Mouse (Mus musculus) T-helper 17 cell (primary cell): Measurements from ENCODE around the gene Cnot2.

Source experiments
- in situ Hi-C, 2 experiments: fragments of 300-600 bp; cut with MboI, MseI; formaldehyde crosslinking; loops; 1 replicate in 1 of 2; 2 replicates in 1 of 2; pipeline ENCODE4 v1.15.1; 2025; ENCODE audit warnings: high pct_unique_total_duplicates in 2 of 2

The Cnot2 gene

GRCm38 (mm10) chr10:116481917-116482316, 99.4 kb downstream of the Cnot2 start:
- in situ Hi-C loops: no loop called here

GRCm38 (mm10) chr10:116480988-116481387, 100.3 kb downstream of the Cnot2 start:
- in situ Hi-C loops: no loop called here

- in situ Hi-C loops: no loop called here
These were observed 104.8 kb downstream of the Cnot2 start for GRCm38 (mm10) chr10:116476559-116476958.

GRCm38 (mm10) chr10:116475725-116476124, 105.6 kb downstream of the Cnot2 start:
- in situ Hi-C loops: no loop called here

- in situ Hi-C loops: loop anchor here in 1 of 2 experiments (5.0 kb wide), 1 partner anchor 147 kb away; no protein-coding TSS in a partner anchor
These were observed 107.4 kb downstream of the Cnot2 start, which contains the start of gene Kcnmb4 for GRCm38 (mm10) chr10:116473759-116474549. TSS of gene Kcnmb4 (minus strand) at chr10:116473878.

GRCm38 (mm10) chr10:116473071-116473758, 108.1 kb downstream of the Cnot2 start:
- in situ Hi-C loops: loop anchor here in 1 of 2 experiments (5.0 kb wide), 1 partner anchor 146 kb away; no protein-coding TSS in a partner anchor

GRCm38 (mm10) chr10:116472579-116472978, 108.7 kb downstream of the Cnot2 start:
- in situ Hi-C loops: loop anchor here in 1 of 2 experiments (5.0 kb wide), 1 partner anchor 145 kb away; no protein-coding TSS in a partner anchor

- in situ Hi-C loops: loop anchor here in 1 of 2 experiments (5.0 kb wide), 1 partner anchor 143 kb away; no protein-coding TSS in a partner anchor
These were observed 110.9 kb downstream of the Cnot2 start for GRCm38 (mm10) chr10:116470306-116470925.

- in situ Hi-C loops: no loop called here
These were observed 113.2 kb downstream of the Cnot2 start for GRCm38 (mm10) chr10:116468094-116468493.

GRCm38 (mm10) chr10:116463753-116464345, 117.5 kb downstream of the Cnot2 start:
- in situ Hi-C loops: loop anchor here in 1 of 2 experiments (5.0 kb wide), 1 partner anchor 52 kb away; no protein-coding TSS in a partner anchor

GRCm38 (mm10) chr10:116461443-116461842, 119.9 kb downstream of the Cnot2 start:
- in situ Hi-C loops: loop anchor here in 1 of 2 experiments (5.0 kb wide), 1 partner anchor 49 kb away; no protein-coding TSS in a partner anchor

- in situ Hi-C loops: no loop called here
These were observed 122.5 kb downstream of the Cnot2 start for GRCm38 (mm10) chr10:116458786-116459185.

GRCm38 (mm10) chr10:116452771-116453170, 128.5 kb downstream of the Cnot2 start:
- in situ Hi-C loops: no loop called here

- in situ Hi-C loops: no loop called here
These were observed 130.7 kb downstream of the Cnot2 start for GRCm38 (mm10) chr10:116450621-116451020.

GRCm38 (mm10) chr10:116448166-116448565, 133.1 kb downstream of the Cnot2 start:
- in situ Hi-C loops: loop anchor here in 1 of 2 experiments (10.0 kb wide), 1 partner anchor 327 kb away; no protein-coding TSS in a partner anchor

- in situ Hi-C loops: loop anchor here in 1 of 2 experiments (10.0 kb wide), 1 partner anchor 328 kb away; no protein-coding TSS in a partner anchor
These were observed 134.1 kb downstream of the Cnot2 start for GRCm38 (mm10) chr10:116447176-116447575.

- in situ Hi-C loops: loop anchor here in 1 of 2 experiments (10.0 kb wide), 1 partner anchor 329 kb away; no protein-coding TSS in a partner anchor
These were observed 135.3 kb downstream of the Cnot2 start for GRCm38 (mm10) chr10:116446040-116446439.

GRCm38 (mm10) chr10:116444826-116445225, 136.5 kb downstream of the Cnot2 start:
- in situ Hi-C loops: loop anchor here in 1 of 2 experiments (10.0 kb wide), 1 partner anchor 330 kb away; no protein-coding TSS in a partner anchor

- in situ Hi-C loops: loop anchor here in 1 of 2 experiments (10.0 kb wide), 1 partner anchor 330 kb away; no protein-coding TSS in a partner anchor
These were observed 136.9 kb downstream of the Cnot2 start for GRCm38 (mm10) chr10:116444371-116444770.

GRCm38 (mm10) chr10:116440946-116441345, 140.4 kb downstream of the Cnot2 start:
- in situ Hi-C loops: loop anchor here in 1 of 2 experiments (10.0 kb wide), 1 partner anchor 334 kb away; no protein-coding TSS in a partner anchor
